Mouse (Mus musculus) bone marrow, adult 2 months (tissue): ENCODE results near the gene Kbtbd4. TPM values are rescaled to one million over a fixed set of nuclear protein-coding genes. Genes with fewer than 3 reads are reported as not detected.

Experiments
- H3K27ac ChIP-seq: fragments of 200-500 bp; 2 replicates; pipeline ENCODE4 v1.5.1; 2012; ENCODE audit warnings: low read depth, mild to moderate bottlenecking, control low read depth, inconsistent platforms, low read length; ENCODE audit not compliant: control insufficient read depth, poor library complexity, insufficient read depth
- H3K4me1 ChIP-seq: fragments of 200-500 bp; 2 replicates; pipeline ENCODE4 v1.6.1; 2011; ENCODE audit warnings: low read length; ENCODE audit not compliant: control insufficient read depth, insufficient read depth
- H3K4me3 ChIP-seq: fragments of 200-500 bp; replicated peaks from 2 replicates; pipeline ENCODE3; 2011; ENCODE audit warnings: mild to moderate bottlenecking, low read depth, low read length, control low read depth; ENCODE audit not compliant: control insufficient read depth
- CTCF ChIP-seq: fragments of 200-500 bp; IDR thresholded peaks from 2 replicates; pipeline ENCODE4 v1.5.1; 2011; ENCODE audit warnings: low read length, control low read depth; ENCODE audit not compliant: control insufficient read depth, insufficient read depth
- POLR2A ChIP-seq: fragments of 200-500 bp; IDR thresholded peaks from 2 replicates; pipeline ENCODE4 v1.6.1; 2011; ENCODE audit warnings: low read depth, mild to moderate bottlenecking, control low read depth, low read length, borderline replicate concordance; ENCODE audit not compliant: control insufficient read depth
- WGBS: fragments of 180-500 bp; shearing (Covaris S2); methylation state at CpG from one replicate; pipeline ENCODE4 v1.1.7; 2018; 5-methylcytosine and 5-hydroxymethylcytosine counted together
- polyA plus RNA-seq: library from polyadenylated mRNA; stranded (reverse); fragments of >200 nt; gene quantifications from 2 replicates; pipeline ENCODE4 v1.2.4, GENCODE M21; 2011; ENCODE audit warnings: low replicate concordance; ENCODE audit not compliant: missing spikeins, insufficient read depth, insufficient read length

The Kbtbd4 gene
- polyA plus RNA-seq, 1 experiment: 8.2 TPM

DNA sequence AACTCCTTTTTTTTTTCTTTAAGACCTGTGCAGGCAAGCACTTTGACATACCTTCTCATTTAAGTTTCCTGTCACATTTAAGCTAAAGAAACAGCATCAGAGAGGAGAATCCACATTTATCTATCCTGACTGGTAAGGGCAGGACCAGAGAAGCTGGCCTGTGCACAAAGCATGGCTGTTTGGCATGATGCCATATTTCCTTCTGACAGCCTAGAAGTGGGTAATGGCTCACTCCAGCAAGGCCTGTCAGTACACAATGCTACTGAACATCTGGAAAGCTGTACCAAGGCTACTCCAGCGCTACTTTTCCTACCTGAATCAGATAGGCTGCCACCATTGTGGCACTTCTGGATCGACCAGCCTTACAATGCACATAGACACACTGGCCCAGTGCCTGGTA, 9.1 kb downstream of the Kbtbd4 start:
- Histone ChIP-seq H3K27ac (no peak overlapping the region), H3K4me1 (no peaks in the 10 kb centered on the region; the same call in 1 of the 2 replicates), H3K4me3 (no peak overlapping the region)
- TF ChIP-seq CTCF: no peak
- TF ChIP-seq POLR2A: no peak
- 85% methylated on average over 2 of the region's 2 CpGs for WGBS

DNA sequence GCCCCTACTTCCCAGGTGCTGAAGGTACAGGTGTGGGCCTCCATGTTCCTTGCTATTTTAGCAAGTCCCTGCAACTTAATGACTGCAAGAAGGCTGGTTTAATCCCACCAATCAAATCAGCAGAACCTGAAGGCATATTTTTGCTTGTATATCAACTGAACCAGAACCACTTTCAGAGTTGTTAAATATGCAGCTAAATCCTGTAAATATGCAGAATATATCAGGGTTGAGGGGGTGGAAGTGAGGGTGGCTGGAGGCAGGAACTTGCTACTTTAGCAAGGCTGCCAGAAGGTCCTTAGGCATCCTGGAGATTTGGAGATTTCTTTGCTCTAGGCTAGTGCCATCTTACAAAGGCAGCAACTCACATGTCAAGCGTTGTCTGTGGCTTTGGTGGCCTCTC, 11.0 kb downstream of the Kbtbd4 start:
- Histone ChIP-seq H3K27ac (no peak overlapping the region), H3K4me1 (no peaks in the 10 kb centered on the region; the same call in 1 of the 2 replicates), H3K4me3 (no peak overlapping the region)
- WGBS: 76% methylated on average over 1 of the region's 1 CpGs
- TF ChIP-seq POLR2A (no peak), CTCF (no peak)

DNA sequence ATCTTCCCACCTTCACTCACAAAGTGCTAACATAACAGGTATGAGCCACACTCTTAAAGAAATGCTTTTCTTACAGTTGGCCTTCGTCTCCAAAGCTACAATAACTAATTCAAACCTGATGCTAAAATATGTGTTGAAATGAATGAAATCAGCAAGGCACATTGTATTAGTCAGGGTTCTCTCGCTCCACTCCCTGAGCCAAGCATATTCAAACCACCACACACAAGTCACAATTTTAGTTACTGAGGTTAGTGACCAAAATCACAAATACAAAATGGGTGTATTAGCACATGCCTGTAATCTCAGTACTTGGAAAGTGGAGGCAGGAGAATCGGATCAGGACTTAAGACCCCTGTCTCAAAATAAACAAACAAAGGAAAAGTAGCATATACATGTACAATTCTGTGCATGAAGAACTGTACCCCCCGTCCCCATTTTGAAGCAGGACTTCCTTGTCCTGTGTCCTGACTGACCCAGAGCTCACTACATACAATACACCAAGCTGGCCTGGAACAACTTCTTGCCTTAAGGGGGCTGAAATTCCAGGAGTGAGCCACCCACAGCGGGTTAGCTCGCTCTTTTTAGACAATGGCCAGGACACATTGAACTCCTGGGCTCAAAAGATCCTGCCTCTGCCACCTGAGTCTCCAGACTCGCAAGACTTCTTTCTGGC, 12.2 kb downstream of the Kbtbd4 start:
- no peak for TF ChIP-seq CTCF
- TF ChIP-seq POLR2A: no peak
- H3K4me1 ChIP-seq: no peaks in the 10 kb centered on the region; the same call in 1 of the 2 replicates
- peak overlapping the region; percentile 65 for H3K4me3 ChIP-seq
- 26% methylated on average over 7 of the region's 7 CpGs for WGBS
- peak overlapping the region; percentile 69 for H3K27ac ChIP-seq

DNA sequence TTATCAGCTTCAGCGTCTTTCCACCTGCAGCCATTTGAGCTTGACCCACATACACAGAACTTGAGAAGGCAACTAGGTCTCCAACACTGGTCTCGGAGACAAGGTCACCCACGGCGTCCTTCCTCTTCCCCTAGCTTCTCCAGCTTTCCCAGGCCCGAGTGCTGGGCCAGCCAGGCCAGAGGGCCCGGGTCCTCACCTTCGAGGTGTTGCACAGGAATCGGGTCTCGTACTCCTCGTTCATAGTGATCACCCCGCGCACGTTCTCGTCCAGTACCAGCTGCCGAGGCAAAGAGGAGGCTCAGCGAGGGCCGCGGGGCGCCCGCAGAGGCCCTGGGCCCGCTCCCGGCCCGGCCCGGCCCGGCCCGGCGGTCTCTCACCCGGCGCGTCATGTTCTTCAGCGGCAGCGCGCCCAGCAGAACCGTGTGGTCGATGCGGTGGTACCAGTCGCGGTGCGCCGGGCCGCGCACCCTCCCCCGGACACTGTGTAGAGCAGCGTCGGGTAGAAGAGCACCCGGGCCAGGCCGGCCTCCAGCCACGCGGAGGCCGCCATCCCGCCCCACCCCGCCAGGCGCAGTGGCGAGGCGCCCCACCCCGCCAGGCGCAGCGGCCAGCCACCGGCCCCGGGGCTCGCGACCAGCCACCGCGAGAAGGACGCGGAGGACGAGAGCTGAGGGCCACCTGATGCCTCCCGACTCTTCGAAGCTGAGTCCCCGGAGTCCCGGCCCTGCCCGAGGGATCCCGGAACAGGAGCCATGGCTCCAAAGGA, 12.9 kb downstream of the Kbtbd4 start:
- Histone ChIP-seq H3K4me3 (peak overlapping the region; percentile 65), H3K4me1 (no peaks in the 10 kb centered on the region; the same call in 1 of the 2 replicates), H3K27ac (peak overlapping the region; percentile 69)
- WGBS: under 1% methylated on average over 73 of the region's 73 CpGs
- TF ChIP-seq POLR2A (peak; percentile 7; the same call in 1 of the 2 replicates), CTCF (no peak)

DNA sequence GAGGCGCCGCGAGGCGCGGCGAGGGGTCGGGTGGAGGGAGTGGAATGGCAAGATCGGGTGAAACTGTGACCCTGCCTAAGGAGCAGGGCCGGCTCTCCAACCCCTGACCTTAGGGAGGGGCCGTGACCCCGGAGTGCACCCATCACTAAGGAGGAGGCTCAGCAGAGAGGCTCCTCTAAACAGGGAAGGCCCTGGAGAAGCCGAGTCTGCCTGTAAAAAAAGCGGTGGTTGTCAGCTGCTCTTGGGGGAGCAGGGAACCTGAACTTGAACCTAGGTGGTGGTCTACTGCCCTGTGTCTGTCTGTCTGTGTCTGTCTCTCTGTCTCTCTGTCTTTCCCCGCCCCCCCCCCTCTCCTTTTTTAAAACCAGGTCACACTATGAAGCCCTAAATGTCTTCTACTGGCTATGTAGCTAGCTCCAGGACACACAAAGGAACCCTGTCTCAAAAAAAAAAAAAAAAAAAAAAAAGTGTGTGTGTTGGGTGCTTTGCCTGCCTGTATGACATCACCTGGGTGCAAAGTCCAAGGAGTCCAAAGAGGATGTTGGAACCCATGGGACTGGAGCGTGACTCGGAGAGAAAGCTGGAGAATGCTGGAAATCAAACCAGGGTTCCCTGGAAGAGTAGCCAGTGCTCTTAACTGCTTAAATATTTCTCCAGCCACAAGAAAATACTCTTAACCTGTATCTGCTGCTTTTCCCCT, 13.6 kb downstream of the Kbtbd4 start:
- Histone ChIP-seq H3K4me1 (no peaks in the 10 kb centered on the region; the same call in 1 of the 2 replicates), H3K27ac (peak overlapping the region; percentile 69), H3K4me3 (peak overlapping the region; percentile 65)
- TF ChIP-seq CTCF: no peak
- TF ChIP-seq POLR2A: peak; percentile 6; the same call in 1 of the 2 replicates
- 10% methylated on average over 16 of the region's 16 CpGs for WGBS

DNA sequence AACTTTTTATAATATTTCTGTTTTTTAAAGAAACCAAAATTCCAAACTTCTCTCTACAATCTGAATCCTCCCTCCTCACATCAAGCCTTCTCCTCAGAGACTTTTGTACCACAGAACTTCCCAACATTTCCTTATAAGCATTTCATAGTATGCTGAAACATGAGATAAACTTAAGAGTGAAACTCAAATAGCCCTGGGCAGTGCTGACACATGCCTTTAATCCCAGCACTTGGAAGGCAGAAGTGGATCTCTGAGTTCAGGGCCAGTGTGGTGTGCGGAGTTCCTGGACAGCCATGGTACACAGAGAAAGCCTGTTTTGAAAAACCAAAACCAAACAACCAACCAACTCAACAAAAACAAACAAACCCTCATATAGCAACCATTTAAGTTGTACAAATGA, 16.6 kb downstream of the Kbtbd4 start:
- Histone ChIP-seq H3K27ac (no peak overlapping the region), H3K4me3 (no peak overlapping the region), H3K4me1 (no peaks in the 10 kb centered on the region; the same call in 1 of the 2 replicates)
- TF ChIP-seq CTCF (no peak), POLR2A (no peak)
- WGBS: 89% methylated on average over 1 of the region's 1 CpGs

DNA sequence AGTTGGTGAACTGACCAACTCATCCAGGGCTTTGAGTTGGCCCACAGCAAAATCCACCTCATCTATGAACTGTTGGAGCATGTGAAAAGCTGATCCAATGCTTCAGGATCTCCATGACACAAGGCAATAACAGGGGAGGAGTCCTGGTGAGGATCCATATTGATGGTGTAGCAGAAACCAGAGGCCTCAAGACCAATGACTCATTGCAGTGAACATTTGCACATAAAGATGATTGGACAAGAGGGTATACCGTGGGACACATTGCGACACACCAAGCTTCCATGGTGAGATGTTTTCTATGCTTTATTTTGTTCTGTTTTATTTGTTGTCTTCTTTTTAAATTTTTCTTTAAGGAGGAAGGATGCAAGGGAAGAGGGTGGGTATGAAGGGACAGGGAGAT, 18.1 kb downstream of the Kbtbd4 start:
- TF ChIP-seq CTCF (no peak), POLR2A (no peak)

DNA sequence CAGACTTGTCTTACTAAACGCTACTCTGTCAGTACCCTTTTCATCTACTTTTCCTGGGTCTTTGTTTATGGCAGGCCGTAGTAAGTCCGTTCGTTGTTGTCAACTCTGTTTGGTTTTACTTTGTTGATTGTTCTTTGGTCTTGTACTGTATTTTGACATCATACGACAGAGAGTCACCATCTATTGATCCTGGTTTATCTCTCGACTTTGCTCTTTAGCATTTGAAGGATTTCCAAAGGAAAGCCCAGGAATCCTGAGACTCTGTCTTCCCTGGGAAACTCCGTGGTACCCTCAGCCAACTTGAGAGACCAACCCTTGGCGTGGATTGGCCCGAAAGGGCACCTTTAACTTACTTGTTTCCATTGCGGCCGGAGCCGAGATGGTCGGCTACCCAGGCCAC, 24.0 kb downstream of the Kbtbd4 start:
- no peak overlapping the region for H3K27ac ChIP-seq
- 89% methylated on average over 13 of the region's 13 CpGs for WGBS
- no peaks in the 10 kb centered on the region for H3K4me1 ChIP-seq
- no peak overlapping the region for H3K4me3 ChIP-seq
- no peak for TF ChIP-seq CTCF
- TF ChIP-seq POLR2A: no peak

More for the DNA sequence above, 18.1 kb downstream of the Kbtbd4 start:
- Histone ChIP-seq H3K27ac (no peak overlapping the region), H3K4me3 (no peak overlapping the region), H3K4me1 (no peaks in the 10 kb centered on the region; the same call in 1 of the 2 replicates)
- WGBS: 65% methylated on average over 2 of the region's 2 CpGs

DNA sequence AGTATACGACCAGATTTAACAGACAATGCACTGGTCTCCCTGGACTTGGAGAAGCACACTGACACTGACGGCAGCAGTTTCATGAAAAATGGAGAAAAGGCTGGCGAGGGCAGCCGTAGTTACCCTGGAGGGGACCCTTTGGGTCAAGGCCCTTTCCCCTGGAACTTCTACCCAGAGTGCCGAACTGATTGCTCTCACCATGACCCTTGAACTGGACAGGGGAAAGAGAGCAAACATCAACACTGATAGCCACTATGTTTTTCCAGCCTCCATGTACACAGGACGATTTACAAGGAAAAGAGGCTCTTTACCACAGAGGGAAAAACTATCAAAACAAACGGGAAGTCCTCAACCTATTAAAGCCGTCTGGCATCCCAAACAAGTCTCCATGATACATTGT, 27.3 kb downstream of the Kbtbd4 start:
- H3K4me1 ChIP-seq: no peaks in the 10 kb centered on the region
- TF ChIP-seq POLR2A: no peak
- TF ChIP-seq CTCF: no peak
- no peak overlapping the region for H3K27ac ChIP-seq
- 80% methylated on average over 8 of the region's 8 CpGs for WGBS
- no peak overlapping the region for H3K4me3 ChIP-seq
